Mouse (Mus musculus) CH12.LX (cell line): ENCODE data around the gene Skap1. TPM values are rescaled to one million over a fixed set of nuclear protein-coding genes. Genes with fewer than 3 reads are reported as not detected.

Experiments used
- DNase-seq: peaks from one replicate; pipeline ENCODE4 v3.0.0-alpha.2; 2013; ENCODE audit errors: extremely low read depth
- H3K27ac ChIP-seq: 2 replicates; pipeline ENCODE4 v1.5.1; 2012; ENCODE audit warnings: low read depth, mild to moderate bottlenecking, control low read depth, moderate library complexity; ENCODE audit not compliant: insufficient read depth
- H3K27me3 ChIP-seq: replicated peaks from 2 replicates; pipeline ENCODE3; 2012; ENCODE audit warnings: inconsistent platforms
- H3K36me3 ChIP-seq, 2 experiments: replicated peaks in 1 of 2; 2 replicates each; pipeline versions ENCODE3 to v1.6.1; 2012; ENCODE audit warnings: inconsistent platforms in 1 of 2, low read length in 1 of 2, mild to moderate bottlenecking in 1 of 2, mixed read lengths in 1 of 2, moderate library complexity in 1 of 2; ENCODE audit not compliant: control insufficient read depth in 1 of 2, insufficient read depth in 1 of 2
- H3K4me1 ChIP-seq, 2 experiments: 2 replicates each; pipeline ENCODE4 v1.6.1; 2012; ENCODE audit warnings: inconsistent platforms in 1 of 2, moderate library complexity in 1 of 2; ENCODE audit not compliant: insufficient read depth in 2 of 2, control insufficient read depth in 1 of 2
- H3K4me2 ChIP-seq: 2 replicates; pipeline ENCODE4 v1.6.1; 2012; ENCODE audit warnings: low read depth, mild to moderate bottlenecking, control low read depth; ENCODE audit not compliant: poor library complexity, insufficient read depth, severe bottlenecking
- H3K4me3 ChIP-seq, 3 experiments: fragments of 150-350 bp in 1 of 3; sonication (generic) in 1 of 3; replicated peaks in 1 of 3; 2 replicates each; pipeline versions ENCODE3 to v1.5.1; 2011 to 2012; ENCODE audit warnings: low read depth in 2 of 3, low read length in 2 of 3, mild to moderate bottlenecking in 2 of 3, moderate library complexity in 2 of 3, control low read depth in 1 of 3, improper control_type of control experiment in 1 of 3, inconsistent platforms in 1 of 3, mixed read lengths in 1 of 3; ENCODE audit not compliant: poor library complexity in 1 of 3
- H3K79me2 ChIP-seq: replicated peaks from 2 replicates; pipeline ENCODE4 v1.6.1; 2012; ENCODE audit warnings: mild to moderate bottlenecking, moderate library complexity; ENCODE audit not compliant: control insufficient read depth, poor library complexity, insufficient read depth, severe bottlenecking; ENCODE audit errors: extremely low read depth
- H3K9ac ChIP-seq: 2 replicates; pipeline ENCODE4 v1.6.1; 2012; ENCODE audit warnings: low read depth, mild to moderate bottlenecking, control low read depth, moderate library complexity; ENCODE audit not compliant: insufficient read depth
- H3K9me3 ChIP-seq: replicated peaks from 2 replicates; pipeline ENCODE3; 2012; ENCODE audit warnings: low read length, inconsistent platforms, mixed read lengths
- BHLHE40 ChIP-seq: IDR thresholded peaks from 2 replicates; pipeline ENCODE4 v1.6.1; 2011; ENCODE audit warnings: mild to moderate bottlenecking, low read depth, low read length, improper control_type of control experiment
- CHD1 ChIP-seq: IDR thresholded peaks from 2 replicates; pipeline ENCODE4 v1.6.1; 2012; ENCODE audit warnings: low read depth, low read length, improper control_type of control experiment, inconsistent platforms
- CHD2 ChIP-seq: IDR thresholded peaks from 2 replicates; pipeline ENCODE4 v1.6.1; 2011; ENCODE audit warnings: low read length, improper control_type of control experiment
- CTCF ChIP-seq, 2 experiments: IDR thresholded peaks in 1 of 2; conservative IDR thresholded peaks in 1 of 2; 2 replicates each; pipeline ENCODE4 v1.5.1; 2011 to 2012; ENCODE audit warnings: low read depth in 2 of 2, low read length in 2 of 2, improper control_type of control experiment in 1 of 2, inconsistent platforms in 1 of 2, mild to moderate bottlenecking in 1 of 2, moderate library complexity in 1 of 2
- E2F4 ChIP-seq: IDR thresholded peaks from 2 replicates; pipeline ENCODE4 v1.6.1; 2011; ENCODE audit warnings: low read depth, low read length, improper control_type of control experiment; ENCODE audit not compliant: insufficient replicate concordance
- ELF1 ChIP-seq: IDR thresholded peaks from 2 replicates; pipeline ENCODE4 v1.6.1; 2014; ENCODE audit warnings: low read depth, mild to moderate bottlenecking, inconsistent platforms, low read length, improper control_type of control experiment
- GABPA ChIP-seq: IDR thresholded peaks from 2 replicates; pipeline ENCODE4 v1.6.1; 2012; ENCODE audit warnings: low read depth, low read length, improper control_type of control experiment, inconsistent platforms; ENCODE audit not compliant: insufficient replicate concordance
- HCFC1 ChIP-seq: IDR thresholded peaks from 2 replicates; pipeline ENCODE4 v1.6.1; 2012; ENCODE audit warnings: low read depth, mild to moderate bottlenecking, inconsistent platforms, low read length, improper control_type of control experiment
- JUN ChIP-seq: IDR thresholded peaks from 2 replicates; pipeline ENCODE4 v1.6.1; 2011; ENCODE audit warnings: low read depth, mild to moderate bottlenecking, low read length, improper control_type of control experiment, moderate library complexity; ENCODE audit not compliant: insufficient read depth
- JUND ChIP-seq: conservative IDR thresholded peaks from 2 replicates; pipeline ENCODE4 v1.6.1; 2011; ENCODE audit warnings: low read depth, low read length, improper control_type of control experiment
- MAX ChIP-seq: IDR thresholded peaks from 2 replicates; pipeline ENCODE4 v1.6.1; 2011; ENCODE audit warnings: low read length, improper control_type of control experiment
- MAZ ChIP-seq: IDR thresholded peaks from 2 replicates; pipeline ENCODE4 v1.6.1; 2012; ENCODE audit warnings: low read depth, mild to moderate bottlenecking, inconsistent platforms, low read length, improper control_type of control experiment, moderate library complexity
- MEF2A ChIP-seq: IDR thresholded peaks from 2 replicates; pipeline ENCODE4 v1.6.1; 2014; ENCODE audit warnings: low read depth, mild to moderate bottlenecking, inconsistent platforms, low read length, improper control_type of control experiment, borderline replicate concordance
- MXI1 ChIP-seq: IDR thresholded peaks from 2 replicates; pipeline ENCODE4 v1.6.1; 2011; ENCODE audit warnings: mild to moderate bottlenecking, low read depth, low read length, improper control_type of control experiment
- NELFE ChIP-seq: IDR thresholded peaks from 2 replicates; pipeline ENCODE4 v1.6.1; 2011; ENCODE audit warnings: low read depth, low read length, improper control_type of control experiment
- PAX5 ChIP-seq: IDR thresholded peaks from 2 replicates; pipeline ENCODE4 v1.6.1; 2012; ENCODE audit warnings: low read length, inconsistent platforms, mixed read lengths
- POLR2A ChIP-seq: IDR thresholded peaks from 2 replicates; pipeline ENCODE4 v1.6.1; 2011; ENCODE audit warnings: low read depth, mild to moderate bottlenecking, improper control_type of control experiment, low read length
- RAD21 ChIP-seq: IDR thresholded peaks from 2 replicates; pipeline ENCODE4 v1.6.1; 2011; ENCODE audit warnings: low read depth, mild to moderate bottlenecking, low read length, improper control_type of control experiment, moderate library complexity
- SMC3 ChIP-seq: IDR thresholded peaks from 2 replicates; pipeline ENCODE4 v1.6.1; 2011; ENCODE audit warnings: low read depth, low read length, improper control_type of control experiment
- TBP ChIP-seq: conservative IDR thresholded peaks from 2 replicates; pipeline ENCODE4 v1.6.1; 2011; ENCODE audit warnings: low read depth, low read length, improper control_type of control experiment
- TCF12 ChIP-seq: IDR thresholded peaks from 2 replicates; pipeline ENCODE4 v1.6.1; 2014; ENCODE audit warnings: low read depth, mild to moderate bottlenecking, inconsistent platforms, low read length, improper control_type of control experiment
- USF1 ChIP-seq: IDR thresholded peaks from 2 replicates; pipeline ENCODE4 v1.6.1; 2014; ENCODE audit warnings: low read depth, mild to moderate bottlenecking, inconsistent platforms, low read length, improper control_type of control experiment
- USF2 ChIP-seq: conservative IDR thresholded peaks from 2 replicates; pipeline ENCODE4 v1.6.1; 2011; ENCODE audit warnings: low read depth, low read length, improper control_type of control experiment
- ZC3H11A ChIP-seq: IDR thresholded peaks from 2 replicates; pipeline ENCODE4 v1.6.1; 2012; ENCODE audit warnings: low read depth, mild to moderate bottlenecking, inconsistent platforms, low read length, improper control_type of control experiment
- ZKSCAN1 ChIP-seq: IDR thresholded peaks from 2 replicates; pipeline ENCODE4 v1.6.1; 2012; ENCODE audit warnings: low read depth, inconsistent platforms, low read length, improper control_type of control experiment, borderline replicate concordance
- ZMIZ1 ChIP-seq: IDR thresholded peaks from 2 replicates; pipeline ENCODE4 v1.6.1; 2012; ENCODE audit warnings: low read depth, mild to moderate bottlenecking, inconsistent platforms, low read length, improper control_type of control experiment
- ZNF384 ChIP-seq: IDR thresholded peaks from 2 replicates; pipeline ENCODE4 v1.6.1; 2012; ENCODE audit warnings: low read depth, low read length, improper control_type of control experiment, inconsistent platforms
- dilution Hi-C: fragments of 300-500 bp; cut with MboI; formaldehyde crosslinking; loops from 2 replicates; pipeline ENCODE4 v1.14.3; 2020; ENCODE audit warnings: low sequenced_read_pairs; ENCODE audit not compliant: extremely low pct_unique_long_range_greater_than_20kb, extremely low pct_ligation_motif_present
- in situ Hi-C: fragments of 300-500 bp; cut with MboI; formaldehyde crosslinking; loops from 3 replicates; pipeline ENCODE4 v1.14.3; 2019; ENCODE audit warnings: low sequenced_read_pairs, low pct_ligation_motif_present, low pct_unique_long_range_greater_than_20kb, mixed read lengths
- polyA plus RNA-seq: library from polyadenylated mRNA; unstranded; fragments of >175 nt; gene quantifications from 2 replicates; pipeline ENCODE4 v1.2.1, GENCODE M21; 2012; ENCODE audit warnings: low read depth; ENCODE audit not compliant: insufficient read length
- total RNA-seq, 2 experiments: library from RNA; depleted of rRNA; stranded (reverse); fragments of 300-350 nt in 1 of 2; fragments of >200 nt in 1 of 2; gene quantifications; 2 replicates each; pipeline ENCODE4 v1.2.3; 2012 to 2014

Gene Skap1
- total and polyA plus RNA-seq, 3 experiments: not detected

DNA sequence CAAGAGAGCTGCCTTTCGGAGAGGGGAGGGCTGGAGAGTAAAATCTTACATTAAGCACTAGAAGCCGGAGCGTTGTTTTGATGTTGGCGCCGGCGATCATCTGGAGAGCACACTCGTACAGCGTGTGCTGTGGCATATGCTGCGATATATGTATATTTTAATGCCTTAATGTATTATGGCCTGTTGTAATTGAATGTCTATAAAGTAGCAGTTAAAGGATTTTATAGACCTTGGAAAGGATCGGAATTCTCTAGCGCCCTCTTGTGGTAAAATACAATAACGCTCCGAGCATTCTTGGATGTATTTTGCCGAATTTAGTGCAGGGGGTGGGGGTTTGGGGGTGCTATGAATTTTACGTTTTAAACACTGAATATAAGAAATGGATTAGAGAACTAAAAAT lies 88.7 kb downstream of the Skap1 start:
- H3K9me3 ChIP-seq: no peaks in the 10 kb centered on the region
- H3K9ac ChIP-seq: no peak overlapping the region
- dilution Hi-C loops: no loop called here
- H3K79me2 ChIP-seq: no peaks in the 10 kb centered on the region
- no peak overlapping the region for H3K4me2 ChIP-seq
- peak; percentile 70 for TF ChIP-seq RAD21
- no peak for TF ChIP-seq POLR2A
- TF ChIP-seq ZC3H11A: peak; percentile 62; the same call in 1 of the 2 replicates
- TF ChIP-seq TBP: no peak
- peak; percentile 86 for TF ChIP-seq SMC3
- TF ChIP-seq MXI1: no peak
- no peak for TF ChIP-seq USF2
- no peak for TF ChIP-seq ELF1
- TF ChIP-seq ZKSCAN1: no peak
- TF ChIP-seq CHD1: no peak
- 0 out of 2 replicates have a peak, but pooled peaks have one; percentile 30 for TF ChIP-seq MAZ
- TF ChIP-seq ZNF384: no peak
- no peak for TF ChIP-seq E2F4
- TF ChIP-seq PAX5: no peak
- TF ChIP-seq BHLHE40: no peak
- no peak for TF ChIP-seq JUN
- TF ChIP-seq CHD2: no peak
- TF ChIP-seq ZMIZ1: no peak
- TF ChIP-seq NELFE: no peak
- TF ChIP-seq HCFC1: no peak
- no peak for TF ChIP-seq GABPA
- TF ChIP-seq CTCF (conservative IDR thresholded peaks at IDR 0.05 in 1 of 2, IDR thresholded peaks at IDR 0.05 in 1 of 2; ENCODE audit: low read depth in 2 of 2, low read length in 2 of 2): peak; percentile 69 to 85
- TF ChIP-seq, all 38 proteins: peak for 5
- Histone ChIP-seq H3K27ac (no peak overlapping the region), H3K36me3 (no peaks in the 10 kb centered on the region), H3K4me1 (no peaks in the 10 kb centered on the region), H3K4me3 (no peak overlapping the region), H3K27me3 (peaks cover 37% of the 10 kb centered on the region)
- DNase-seq: peak; percentile 53
- in situ Hi-C loops: loop anchor here (25.0 kb wide), 1 partner anchor 309 kb away; no protein-coding TSS in a partner anchor

DNA sequence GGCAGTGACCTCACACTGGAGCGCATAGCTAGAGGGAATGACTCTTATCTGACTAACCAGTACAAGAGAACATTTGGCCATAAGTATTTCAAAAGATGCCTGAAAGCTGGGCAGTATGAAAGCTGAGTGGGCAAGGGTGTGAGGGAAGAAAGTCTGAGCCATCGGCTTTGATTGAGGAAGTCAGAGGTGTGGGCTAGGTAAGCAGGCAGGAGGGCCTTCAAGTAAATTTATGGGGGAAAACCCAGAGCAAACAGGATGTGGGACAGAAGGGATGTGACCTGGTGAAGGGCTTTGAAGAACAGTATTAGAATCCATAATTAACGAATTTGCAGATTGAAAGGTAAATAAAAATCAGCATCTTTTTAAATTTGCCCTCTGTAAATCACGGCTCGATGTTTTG lies 95.8 kb downstream of the Skap1 start:
- peaks cover 15% of the 10 kb centered on the region for H3K27me3 ChIP-seq
- H3K4me2 ChIP-seq: no peak overlapping the region
- peaks cover 8% of the 10 kb centered on the region for H3K9me3 ChIP-seq
- dilution Hi-C loops: no loop called here
- DNase-seq: peak; percentile 17
- no peak overlapping the region for H3K4me3 ChIP-seq
- H3K27ac ChIP-seq: no peak overlapping the region
- TF ChIP-seq POLR2A (no peak), TCF12 (no peak), MEF2A (no peak), MAX (no peak), CTCF (conservative IDR thresholded peaks at IDR 0.05 in 1 of 2, IDR thresholded peaks at IDR 0.05 in 1 of 2; ENCODE audit: low read depth in 2 of 2, low read length in 2 of 2) (no peak), USF1 (no peak), JUND (no peak), CHD1 (no peak)
- no peaks in the 10 kb centered on the region for H3K36me3 ChIP-seq
- peaks cover 0 to 13% of the 10 kb centered on the region in 2 experiments; a peak in 2 of 4 replicates for H3K4me1 ChIP-seq
- H3K9ac ChIP-seq: no peak overlapping the region
- in situ Hi-C loops: loop anchor here (25.0 kb wide), 1 partner anchor 302 kb away; no protein-coding TSS in a partner anchor
- no peaks in the 10 kb centered on the region for H3K79me2 ChIP-seq
